Mouse (Mus musculus): ENCODE measurements around the gene Zcchc4.

The Zcchc4 gene

DNA sequence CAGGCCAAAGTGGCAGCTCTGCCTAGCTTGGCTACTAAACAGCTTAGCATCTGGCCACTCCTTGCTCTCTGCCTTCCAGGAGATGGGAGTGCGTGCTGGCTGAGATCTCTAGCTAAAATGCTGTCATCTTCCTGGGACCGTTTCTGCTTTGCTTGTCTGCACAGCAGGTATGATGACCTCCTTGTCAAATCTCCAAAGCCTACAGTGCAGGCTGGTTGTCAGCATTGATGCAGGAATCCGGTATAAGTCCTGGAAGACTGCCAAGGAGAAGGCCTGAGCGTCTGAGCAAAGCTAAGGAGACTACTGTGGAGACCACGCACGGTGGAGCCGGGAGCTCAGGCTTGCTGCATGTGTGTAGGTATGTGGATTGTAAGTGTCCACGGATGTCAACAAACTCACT is at the start of gene Zcchc4:
Gene Zcchc4 (plus strand): TSS at position 173 of the 400 bp plus-strand sequence.
- no peak for TF ChIP-seq GATA4 (IDR thresholded peaks at IDR 0.05; ENCODE audit: insufficient replicate concordance, low read length)

DNA sequence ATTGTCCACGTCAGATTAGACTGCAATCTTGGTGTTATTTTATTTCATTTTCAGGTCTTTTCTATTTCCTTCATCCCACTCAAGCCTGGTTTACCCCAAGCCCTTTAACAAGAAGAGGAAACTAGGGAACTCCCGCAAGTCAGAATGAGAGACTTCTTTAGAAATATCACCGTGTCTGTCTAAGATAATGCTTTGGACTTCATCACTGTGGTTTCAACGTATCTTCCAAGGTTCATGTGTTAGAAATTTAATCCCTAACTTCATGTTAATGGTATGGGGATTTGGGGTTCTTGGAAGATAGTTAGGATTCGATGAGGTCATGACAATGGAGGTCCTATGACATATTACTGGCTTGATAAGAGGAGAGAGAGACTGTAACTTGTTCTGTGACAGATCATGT is 47.5 kb upstream of the Zcchc4 start:
- TF ChIP-seq GATA4 (IDR thresholded peaks at IDR 0.05; ENCODE audit: insufficient replicate concordance, low read length), result no peak

DNA sequence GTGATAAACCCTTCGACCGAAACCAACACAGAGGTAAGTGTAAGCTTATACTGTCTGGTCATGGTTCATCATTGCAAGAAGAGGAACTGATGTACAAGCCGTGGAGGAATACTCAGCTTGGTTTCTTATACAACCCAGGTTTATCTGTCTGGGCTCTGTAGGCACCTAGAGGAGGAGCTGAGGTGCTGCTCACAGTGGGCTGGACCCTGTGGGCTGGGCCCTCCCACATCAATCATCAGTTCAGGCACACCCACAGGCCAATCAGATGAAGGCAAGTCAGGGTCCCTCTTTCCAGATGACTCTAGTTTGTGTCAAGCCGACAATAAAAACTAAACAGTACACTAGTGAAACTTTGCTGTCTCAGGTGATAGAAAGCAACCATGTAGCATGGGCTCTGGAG is 42.4 kb upstream of the Zcchc4 start:
- no peak for TF ChIP-seq GATA4 (IDR thresholded peaks at IDR 0.05; ENCODE audit: insufficient replicate concordance, low read length)

GRCm38 (mm10) chr5:52736046-52736445 is 39.2 kb upstream of the Zcchc4 start:
- TF ChIP-seq GATA4 (IDR thresholded peaks at IDR 0.05; ENCODE audit: insufficient replicate concordance, low read length), result no peak

DNA sequence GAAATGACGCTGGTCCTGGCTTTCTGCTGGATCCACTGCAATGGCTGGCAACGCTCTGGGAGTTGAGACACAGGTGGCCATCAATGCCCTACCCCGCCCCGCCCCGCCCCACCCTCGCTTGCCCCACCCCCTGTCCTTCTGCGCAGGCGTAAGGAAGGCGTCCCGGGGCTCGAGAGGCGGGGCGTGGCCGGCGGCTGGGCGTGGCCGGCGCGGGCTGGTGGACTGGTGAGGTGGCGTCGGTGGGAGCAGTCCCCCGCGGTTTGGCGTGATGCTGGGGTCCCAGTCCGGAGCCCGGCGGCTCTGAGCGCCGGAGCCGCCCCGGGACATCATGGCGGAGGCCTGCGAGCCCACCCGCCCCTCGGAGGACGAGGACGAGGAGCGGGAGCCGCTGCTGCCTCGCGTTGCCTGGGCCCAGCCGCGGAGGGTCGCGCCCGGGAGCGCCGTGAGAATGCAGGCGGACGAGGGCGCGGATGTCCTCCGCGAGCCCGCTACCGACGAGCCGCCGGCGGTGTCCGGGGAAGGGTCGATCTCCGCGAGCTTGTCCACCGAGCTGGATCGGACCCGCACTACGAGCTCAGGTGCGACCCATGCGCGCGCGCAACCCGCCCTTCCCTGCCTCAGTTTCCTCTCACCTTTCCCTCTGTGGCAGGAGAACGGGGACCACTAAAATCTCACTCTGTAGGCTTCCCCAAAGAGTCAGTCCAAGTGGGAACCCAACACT is 33.7 kb upstream of the Zcchc4 start, which contains the start of gene Pi4k2b:
Gene Pi4k2b (plus strand): TSS at position 184 of the 721 bp plus-strand sequence.
- TF ChIP-seq GATA4 (IDR thresholded peaks at IDR 0.05; ENCODE audit: insufficient replicate concordance, low read length), result no peak

DNA sequence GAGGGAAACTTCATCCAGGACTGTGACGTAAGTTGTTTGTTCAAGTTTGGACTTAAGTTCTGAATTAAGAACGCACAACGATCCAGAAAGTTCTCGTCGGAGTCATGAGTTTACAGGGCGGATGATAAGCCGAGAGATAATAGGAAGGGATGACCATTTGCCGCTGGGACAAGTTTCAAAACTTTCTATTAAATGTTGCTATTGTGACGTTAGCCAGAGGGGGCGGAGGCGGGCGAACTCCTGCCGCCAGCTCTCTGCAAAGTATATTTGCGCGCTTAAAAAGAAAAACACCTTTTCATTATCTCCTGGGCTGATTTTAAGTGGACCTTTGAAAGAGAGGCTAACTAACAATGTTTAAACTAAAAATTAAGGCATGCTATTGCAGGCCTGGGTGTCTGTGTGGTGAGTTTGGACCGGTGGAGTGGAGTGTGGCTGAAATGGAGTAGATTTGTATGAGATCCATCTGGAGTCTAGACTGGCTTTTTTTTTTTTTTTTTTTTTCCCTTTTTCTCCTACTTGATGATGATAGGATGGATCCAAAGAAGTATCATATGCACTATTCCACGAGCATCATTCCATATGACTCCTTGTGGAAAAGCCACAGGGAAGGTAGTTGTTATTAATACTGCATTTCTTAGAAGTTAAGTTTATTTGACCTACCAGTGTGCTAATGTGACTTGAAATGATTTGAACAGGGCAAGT is 32.9 kb upstream of the Zcchc4 start:
- TF ChIP-seq GATA4 (IDR thresholded peaks at IDR 0.05; ENCODE audit: insufficient replicate concordance, low read length), result peak; percentile 80

DNA sequence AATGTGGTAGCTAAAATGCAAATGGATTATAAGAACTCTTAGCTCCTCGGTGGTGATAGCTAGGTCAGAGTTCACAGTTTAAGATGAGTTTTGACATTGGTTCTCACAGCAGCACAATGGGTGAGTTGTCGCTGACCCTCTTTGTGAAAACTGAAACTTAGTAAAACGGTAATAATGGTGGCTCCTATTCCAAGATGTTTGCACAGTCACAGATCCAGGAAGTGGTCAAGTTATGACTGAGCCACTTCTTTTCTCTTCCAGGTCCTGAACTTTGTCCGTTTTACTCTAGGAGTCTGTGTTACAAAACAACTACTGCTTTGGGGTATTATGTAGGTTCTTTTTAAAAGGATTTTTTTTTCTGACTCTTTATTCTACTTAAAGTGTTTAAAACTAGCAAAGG is 32.0 kb upstream of the Zcchc4 start:
- TF ChIP-seq GATA4 (IDR thresholded peaks at IDR 0.05; ENCODE audit: insufficient replicate concordance, low read length), result no peak

- no peak for TF ChIP-seq GATA4 (IDR thresholded peaks at IDR 0.05; ENCODE audit: insufficient replicate concordance, low read length)
Observed at GRCm38 (mm10) chr5:52746920-52747319, 28.3 kb upstream of the Zcchc4 start.

- no peak for TF ChIP-seq GATA4 (IDR thresholded peaks at IDR 0.05; ENCODE audit: insufficient replicate concordance, low read length)
Observed at GRCm38 (mm10) chr5:52748732-52749131, 26.5 kb upstream of the Zcchc4 start.

DNA sequence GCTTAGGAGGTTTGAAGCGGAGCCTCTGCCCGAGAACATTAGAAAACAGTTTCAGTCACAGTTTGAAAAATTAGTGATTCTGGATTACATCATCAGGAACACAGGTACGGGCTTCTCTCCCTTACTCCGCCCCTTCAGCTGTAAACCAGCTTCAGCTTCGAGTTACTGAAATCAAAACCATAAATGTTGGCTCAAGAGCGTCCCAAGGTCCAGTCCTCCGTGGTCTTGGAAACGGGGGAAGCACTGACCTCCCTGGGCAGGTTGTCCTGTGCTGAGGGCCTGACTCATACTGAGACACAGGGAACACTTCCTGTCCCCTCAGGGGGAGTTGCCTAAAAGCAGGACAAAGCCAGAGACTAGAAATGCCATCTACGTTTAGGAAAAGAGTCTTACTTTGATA is 22.1 kb upstream of the Zcchc4 start:
- no peak for TF ChIP-seq GATA4 (IDR thresholded peaks at IDR 0.05; ENCODE audit: insufficient replicate concordance, low read length)

DNA sequence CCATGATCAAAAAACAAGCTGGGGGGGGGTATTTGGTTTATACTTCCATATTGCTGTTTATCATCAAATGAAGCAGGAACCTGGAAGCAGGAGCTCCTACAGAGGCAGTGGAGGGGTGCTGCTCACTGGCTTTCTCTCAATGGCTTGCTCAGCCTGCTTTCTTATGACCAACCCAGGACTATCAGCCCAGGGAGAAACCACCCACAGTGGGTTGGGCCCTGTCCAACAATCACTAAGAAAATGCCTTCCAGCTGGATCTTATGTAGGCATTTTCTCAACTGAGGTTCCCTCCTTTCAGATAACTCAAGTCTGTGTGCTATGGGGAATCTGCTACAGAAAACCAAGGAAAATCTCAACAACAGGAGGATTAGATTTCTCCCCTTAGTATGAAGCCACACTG is 21.0 kb upstream of the Zcchc4 start:
- TF ChIP-seq GATA4 (IDR thresholded peaks at IDR 0.05; ENCODE audit: insufficient replicate concordance, low read length), result no peak

DNA sequence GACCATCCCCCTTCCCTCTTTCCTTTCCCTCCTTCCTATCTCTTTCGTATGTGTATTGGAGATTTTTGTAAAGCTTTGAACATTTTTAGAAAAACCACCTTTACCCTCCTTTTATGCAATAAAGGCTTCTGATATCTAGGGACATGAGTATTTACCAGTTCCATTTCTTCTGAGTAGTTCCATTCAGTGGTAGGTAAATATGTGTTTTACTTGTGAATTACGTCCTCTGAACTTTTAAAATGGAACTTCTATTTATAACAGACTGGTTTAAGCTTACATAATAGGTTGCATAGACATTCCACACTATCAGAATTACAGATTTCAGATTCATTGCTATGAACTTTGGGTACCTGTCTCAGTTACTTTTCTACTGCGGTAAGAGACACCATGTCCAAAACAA is 19.9 kb upstream of the Zcchc4 start:
- TF ChIP-seq GATA4 (IDR thresholded peaks at IDR 0.05; ENCODE audit: insufficient replicate concordance, low read length), result no peak

GRCm38 (mm10) chr5:52755989-52756388 is 19.2 kb upstream of the Zcchc4 start:
- no peak for TF ChIP-seq GATA4 (IDR thresholded peaks at IDR 0.05; ENCODE audit: insufficient replicate concordance, low read length)

DNA sequence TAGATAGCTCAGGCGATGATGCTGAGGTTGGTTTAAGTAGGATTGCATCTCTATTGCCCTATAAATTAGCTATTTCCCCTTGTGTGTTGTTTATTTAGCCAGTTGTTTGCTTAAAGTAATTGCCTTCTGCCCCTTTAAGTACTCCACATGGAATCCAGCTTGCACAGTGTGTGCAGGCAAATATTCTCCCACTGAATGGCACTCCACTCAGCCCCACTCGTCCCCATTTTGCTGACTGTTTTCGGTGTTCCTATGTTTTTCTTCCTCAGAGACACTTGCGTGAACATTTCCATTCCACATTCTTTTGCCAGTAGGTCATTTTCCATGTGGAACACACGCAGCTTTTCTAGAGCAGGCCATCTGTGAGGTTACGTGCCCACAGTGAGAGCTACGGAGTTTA is 12.6 kb upstream of the Zcchc4 start:
- TF ChIP-seq GATA4 (IDR thresholded peaks at IDR 0.05; ENCODE audit: insufficient replicate concordance, low read length), result no peak

GRCm38 (mm10) chr5:52774267-52774666 is 942 bp upstream of the Zcchc4 start:
- no peak for TF ChIP-seq GATA4 (IDR thresholded peaks at IDR 0.05; ENCODE audit: insufficient replicate concordance, low read length)

DNA sequence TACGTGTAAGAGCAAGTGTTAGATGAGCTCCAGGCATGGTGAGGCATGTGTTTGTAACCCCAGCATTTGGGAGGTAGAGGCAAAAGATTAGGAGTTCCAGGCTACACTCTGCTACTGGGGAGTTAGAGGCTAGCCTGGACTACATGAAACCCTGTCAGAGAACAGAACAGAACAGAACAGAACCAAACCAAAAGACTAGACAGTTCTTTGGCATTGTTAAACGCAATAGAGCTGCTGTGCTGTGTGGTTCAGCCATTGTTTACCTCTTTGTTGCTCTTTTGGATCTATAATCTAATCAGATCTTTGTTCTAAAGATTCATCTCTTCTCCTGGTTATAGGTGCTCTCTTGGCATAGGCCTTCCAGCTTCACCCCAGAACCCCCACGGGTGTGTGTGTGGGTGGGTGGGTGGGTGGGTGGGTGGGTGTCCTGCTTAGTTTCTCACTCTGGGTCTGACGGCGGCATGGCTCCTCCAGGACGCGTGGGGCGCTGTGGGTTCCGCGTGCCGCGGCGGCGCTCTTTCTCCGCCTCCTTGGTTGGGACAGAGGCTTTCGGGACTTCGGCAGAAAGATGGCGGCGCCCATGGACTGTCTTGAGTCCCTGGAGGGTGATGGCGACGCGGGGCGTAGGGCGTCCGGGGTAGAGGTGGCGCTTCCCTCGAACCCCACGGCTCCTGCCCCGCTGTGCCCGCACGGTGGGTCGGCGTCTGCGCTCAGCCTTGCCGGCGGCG is 7.5 kb downstream of the Zcchc4 start:
- TF ChIP-seq GATA4 (IDR thresholded peaks at IDR 0.05; ENCODE audit: insufficient replicate concordance, low read length), result no peak; the same call in 1 of the 2 replicates
